ENCODE assay signal across 9 mouse cellular contexts in the genomic region with DNA sequence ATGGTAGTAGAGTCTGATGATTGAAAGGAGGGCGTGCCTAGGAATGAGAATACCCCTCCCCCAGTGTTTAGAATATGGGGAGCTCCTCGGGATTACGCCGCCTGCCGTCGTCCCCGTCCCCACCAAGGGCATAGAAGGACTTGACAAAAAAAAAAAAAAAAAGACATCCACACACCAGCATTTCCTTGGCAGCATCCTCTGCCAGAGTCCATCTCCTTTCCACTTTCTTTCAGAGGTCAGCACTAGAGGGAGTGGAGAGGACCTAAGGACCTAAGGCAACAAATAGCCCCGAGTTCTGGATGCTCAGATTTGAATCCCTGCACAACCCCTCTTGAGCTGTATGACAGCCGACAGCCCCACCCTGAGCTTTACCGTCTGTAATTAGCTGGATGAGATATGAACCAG. TPM values are rescaled to one million over a fixed set of nuclear protein-coding genes. Genes with fewer than 3 reads are reported as not detected.
A peak's percentile ranks its signal among the peaks of the same experiment; 100 is the strongest.
DNase-seq lines count a peak whose midpoint lies in the region; ATAC-seq lines count a peak whose summit lies in the region.
"Had no signal": no experiment of that assay in that cellular context is flagged by ENCODE, and none has a peak within 500 bp of the region (broad histone marks: within the 10 kb centered on the region; RNA-seq: fewer than 3 reads in every experiment).

No protein-coding gene starts in this region.

- H3K27me3 ChIP-seq in heart, embryonic 14.5 days (ENCODE audit: control insufficient read depth, insufficient read depth, low read length): no peaks in the 10 kb centered on the region
- no peaks in the 10 kb centered on the region for H3K27me3 ChIP-seq in embryonic facial prominence, embryonic 15.5 days
- no peaks in the 10 kb centered on the region for H3K27me3 ChIP-seq in limb, embryonic 10.5 days (ENCODE audit: low read depth, poor library complexity, severe bottlenecking)
- H3K27me3 ChIP-seq in neural tube, embryonic 15.5 days (replicated peaks): no peaks in the 10 kb centered on the region
- H3K27me3 ChIP-seq: Patski had no signal

- ATAC-seq in heart, embryonic 14.5 days (ENCODE audit: insufficient number of reproducible peaks, insufficient read depth, low FRiP score, low read depth): no peak
- no peak for ATAC-seq in embryonic facial prominence, embryonic 15.5 days (ENCODE audit: insufficient number of reproducible peaks, low FRiP score, low TSS enrichment, low read depth)
- no peak for ATAC-seq in neural tube, embryonic 15.5 days (ENCODE audit: low FRiP score)

- no peaks in the 10 kb centered on the region for H3K9me3 ChIP-seq in heart, embryonic 14.5 days (ENCODE audit: control insufficient read depth, low read length)
- H3K9me3 ChIP-seq in embryonic facial prominence, embryonic 15.5 days (replicated peaks): no peaks in the 10 kb centered on the region
- H3K9me3 ChIP-seq in limb, embryonic 10.5 days (replicated peaks): no peaks in the 10 kb centered on the region
- no peaks in the 10 kb centered on the region for H3K9me3 ChIP-seq in neural tube, embryonic 15.5 days (replicated peaks)

- DNase-seq in heart, adult 8-10 months (ENCODE audit: low spot score): no peak
- DNase-seq in limb, embryonic 10.5 days (ENCODE audit: low spot score): no peak
- no peak for DNase-seq in spleen, postnatal 14 days (ENCODE audit: low spot score in 2 of 2)
- DNase-seq in thymus, postnatal 14 days: no peak
- DNase-seq in spleen, postnatal 10 days (ENCODE audit: low spot score in 2 of 2): no peak

- peak overlapping the region in 1 of 2 experiments; percentile 99; a peak in 2 of 4 replicates for H3K27ac ChIP-seq in heart, embryonic 14.5 days (replicated peaks in 1 of 2; ENCODE audit: control insufficient read depth in 1 of 2, insufficient read depth in 1 of 2, low read depth in 2 of 2, low read length in 2 of 2)
- peak overlapping the region; percentile 100 for H3K27ac ChIP-seq in embryonic facial prominence, embryonic 15.5 days (replicated peaks)
- peak overlapping the region; percentile 97; the same call in 1 of the 2 replicates for H3K27ac ChIP-seq in limb, embryonic 10.5 days
- H3K27ac ChIP-seq in neural tube, embryonic 15.5 days (replicated peaks): peak overlapping the region; percentile 99

- H3K4me2 ChIP-seq in heart, embryonic 14.5 days (ENCODE audit: low read length): peak overlapping the region; percentile 94
- peak overlapping the region; percentile 84 for H3K4me2 ChIP-seq in embryonic facial prominence, embryonic 15.5 days (replicated peaks)
- H3K4me2 ChIP-seq in neural tube, embryonic 15.5 days: peak overlapping the region; percentile 92

- no peaks in the 10 kb centered on the region for H3K36me3 ChIP-seq in heart, embryonic 14.5 days (ENCODE audit: control insufficient read depth, insufficient read depth, low read length)
- no peaks in the 10 kb centered on the region for H3K36me3 ChIP-seq in embryonic facial prominence, embryonic 15.5 days
- no peaks in the 10 kb centered on the region for H3K36me3 ChIP-seq in limb, embryonic 10.5 days
- no peaks in the 10 kb centered on the region for H3K36me3 ChIP-seq in neural tube, embryonic 15.5 days

- H3K9ac ChIP-seq in heart, embryonic 14.5 days (ENCODE audit: low read length): no peak overlapping the region
- H3K9ac ChIP-seq in embryonic facial prominence, embryonic 15.5 days: no peak overlapping the region
- H3K9ac ChIP-seq in neural tube, embryonic 15.5 days (replicated peaks): 0 out of 2 replicates have a peak overlapping the region, but pooled peaks have one; percentile 96

- no peak overlapping the region for H3K4me3 ChIP-seq in heart, embryonic 14.5 days (ENCODE audit: control insufficient read depth in 1 of 2, insufficient read depth in 1 of 2, low read depth in 1 of 2, low read length in 2 of 2)
- no peak overlapping the region; the same call in 1 of the 2 replicates for H3K4me3 ChIP-seq in embryonic facial prominence, embryonic 15.5 days (replicated peaks)
- H3K4me3 ChIP-seq in limb, embryonic 10.5 days: peak overlapping the region; percentile 96
- H3K4me3 ChIP-seq in neural tube, embryonic 15.5 days (replicated peaks): peak overlapping the region; percentile 97

- H3K4me1 ChIP-seq in heart, embryonic 14.5 days (ENCODE audit: control insufficient read depth in 2 of 2, insufficient read depth in 2 of 2, low read length in 2 of 2): peaks cover 22 to 43% of the 10 kb centered on the region in 2 experiments
- peaks cover 43% of the 10 kb centered on the region for H3K4me1 ChIP-seq in embryonic facial prominence, embryonic 15.5 days
- peaks cover 56% of the 10 kb centered on the region for H3K4me1 ChIP-seq in limb, embryonic 10.5 days
- H3K4me1 ChIP-seq in neural tube, embryonic 15.5 days: peaks cover 44% of the 10 kb centered on the region

- 6% methylated on average over 10 of the region's 10 CpGs for WGBS in heart, embryonic 14.5 days
- 3% methylated on average over 10 of the region's 10 CpGs for WGBS in embryonic facial prominence, embryonic 15.5 days
- WGBS in limb, embryonic 10.5 days: 5% methylated on average over 10 of the region's 10 CpGs
- WGBS in neural tube, embryonic 15.5 days: 7% methylated on average over 10 of the region's 10 CpGs

RNA-seq across cellular contexts. Expression of a gene that starts 1.6 kb away (rescaled TPM):
- polyA plus RNA-seq in heart, embryonic 14.5 days (2014; fragmentation: Nextera tagmentation; extraction: Ambion mirVana): 58.8 and 66.5 TPM in 2 replicates
- 10 to 100 TPM; 37.1 to 51.0 (median 42.0) TPM for total RNA-seq in heart, adult 8-10 months (2022)
- polyA plus RNA-seq in embryonic facial prominence, embryonic 15.5 days (2015; fragmentation: Nextera tagmentation; extraction: Ambion mirVana): 114 and 120 TPM in 2 replicates
- polyA plus RNA-seq in limb, embryonic 10.5 days (2016; fragmentation: Nextera tagmentation; extraction: Ambion mirVana): 96.4 and 104 TPM in 2 replicates
- 93.4 and 93.9 TPM in 2 replicates for polyA plus RNA-seq in neural tube, embryonic 15.5 days (2015; fragmentation: Nextera tagmentation; extraction: Ambion mirVana)

RNA-seq across cellular contexts. Expression of a gene that starts 1.9 kb away (rescaled TPM):
- 24.6 and 26.4 TPM in 2 replicates for polyA plus RNA-seq in heart, embryonic 14.5 days (2014; fragmentation: Nextera tagmentation; extraction: Ambion mirVana)
- total RNA-seq in heart, adult 8-10 months (2022): 10 to 100 TPM; 12.3 to 17.0 (median 13.8) TPM
- polyA plus RNA-seq in embryonic facial prominence, embryonic 15.5 days (2015; fragmentation: Nextera tagmentation; extraction: Ambion mirVana): 37.0 and 38.3 TPM in 2 replicates
- polyA plus RNA-seq in limb, embryonic 10.5 days (2016; fragmentation: Nextera tagmentation; extraction: Ambion mirVana): 63.0 and 73.3 TPM in 2 replicates
- polyA plus RNA-seq in neural tube, embryonic 15.5 days (2015; fragmentation: Nextera tagmentation; extraction: Ambion mirVana): 16.1 and 24.0 TPM in 2 replicates

RNA-seq across cellular contexts. Expression of a gene that starts 29.0 kb away (rescaled TPM):
- 36.5 and 37.1 TPM in 2 replicates for polyA plus RNA-seq in heart, embryonic 14.5 days (2014; fragmentation: Nextera tagmentation; extraction: Ambion mirVana)
- total RNA-seq in heart, adult 8-10 months (2022): 10 to 100 TPM; 18.4 to 19.6 (median 18.7) TPM
- polyA plus RNA-seq in embryonic facial prominence, embryonic 15.5 days (2015; fragmentation: Nextera tagmentation; extraction: Ambion mirVana): 74.1 and 76.9 TPM in 2 replicates
- polyA plus RNA-seq in limb, embryonic 10.5 days (2016; fragmentation: Nextera tagmentation; extraction: Ambion mirVana): 145 and 186 TPM in 2 replicates
- polyA plus RNA-seq in neural tube, embryonic 15.5 days (2015; fragmentation: Nextera tagmentation; extraction: Ambion mirVana): 59.4 and 67.9 TPM in 2 replicates

RNA-seq across cellular contexts. Expression of a gene that starts 43.3 kb away (rescaled TPM):
- 3.3 and 4.0 TPM in 2 replicates for polyA plus RNA-seq in heart, embryonic 14.5 days (2014; fragmentation: Nextera tagmentation; extraction: Ambion mirVana)
- 1 to 10 TPM; 5.3 to 6.7 (median 6.1) TPM for total RNA-seq in heart, adult 8-10 months (2022)
- 8.7 and 10.1 TPM in 2 replicates for polyA plus RNA-seq in embryonic facial prominence, embryonic 15.5 days (2015; fragmentation: Nextera tagmentation; extraction: Ambion mirVana)
- polyA plus RNA-seq in limb, embryonic 10.5 days (2016; fragmentation: Nextera tagmentation; extraction: Ambion mirVana): 4.7 and 5.3 TPM in 2 replicates
- 5.4 and 7.8 TPM in 2 replicates for polyA plus RNA-seq in neural tube, embryonic 15.5 days (2015; fragmentation: Nextera tagmentation; extraction: Ambion mirVana)

RNA-seq across cellular contexts. Expression of a gene that starts 48.3 kb away (rescaled TPM):
- 13.9 and 14.1 TPM in 2 replicates for polyA plus RNA-seq in heart, embryonic 14.5 days (2014; fragmentation: Nextera tagmentation; extraction: Ambion mirVana)
- total RNA-seq in heart, adult 8-10 months (2022): 10 to 100 TPM; 14.8 to 19.0 (median 16.0) TPM
- 16.6 and 20.5 TPM in 2 replicates for polyA plus RNA-seq in embryonic facial prominence, embryonic 15.5 days (2015; fragmentation: Nextera tagmentation; extraction: Ambion mirVana)
- 18.0 and 20.1 TPM in 2 replicates for polyA plus RNA-seq in limb, embryonic 10.5 days (2016; fragmentation: Nextera tagmentation; extraction: Ambion mirVana)
- 20.5 and 21.3 TPM in 2 replicates for polyA plus RNA-seq in neural tube, embryonic 15.5 days (2015; fragmentation: Nextera tagmentation; extraction: Ambion mirVana)

Comparison
In these comparisons a context has a peak if more than half of its experiments do, and no peak if none do; other contexts are left out.
1. H3K4me3 ChIP-seq: peak in limb, embryonic 10.5 days (single experiment) and neural tube, embryonic 15.5 days (single experiment); none in heart, embryonic 14.5 days (0 of 2) and embryonic facial prominence, embryonic 15.5 days (single experiment).
2. Peak in every context shown above with its lines, with median percentiles within 50 percentile points of each other: H3K4me2 ChIP-seq.